Mouse (Mus musculus): ENCODE measurements around the gene Map3k5.

DNA sequence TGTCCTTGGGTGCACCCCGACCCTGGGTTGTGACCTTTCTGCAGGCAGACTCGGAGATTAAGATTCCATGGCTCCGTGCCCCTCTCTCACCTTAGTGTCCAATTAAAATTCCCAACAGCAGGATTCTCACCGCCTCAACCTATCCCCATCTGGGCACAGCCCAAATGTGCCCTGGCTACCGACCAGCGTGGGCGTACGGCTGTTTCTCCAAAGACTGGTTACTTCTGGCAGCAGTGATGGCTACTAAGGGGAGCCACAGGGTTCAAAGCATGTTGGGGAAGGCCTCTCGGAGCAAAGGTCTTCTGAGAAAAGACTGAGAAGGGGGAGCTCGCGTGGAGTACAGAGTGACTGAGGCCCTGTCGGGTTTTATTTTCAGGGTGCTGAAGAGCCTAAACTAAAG, 190.3 kb downstream of the Map3k5 start:
- TF ChIP-seq CTCF (IDR thresholded peaks at IDR 0.05; ENCODE audit: low read depth) (no peak), EP300 (IDR thresholded peaks at IDR 0.05; ENCODE audit: low read depth) (no peak)
